Mouse (Mus musculus) cerebellum, adult 11 months (tissue): ENCODE results near the gene Ankrd63.

ENCODE experiments used
- DNase-seq: peaks from one replicate; pipeline ENCODE4 v3.0.0; 2022

The Ankrd63 gene

GRCm38 (mm10) chr2:118725511-118725910, 21.7 kb upstream of the Ankrd63 start:
- no peak for DNase-seq

GRCm38 (mm10) chr2:118723693-118724486, 20.1 kb upstream of the Ankrd63 start:
- no peak for DNase-seq

DNA sequence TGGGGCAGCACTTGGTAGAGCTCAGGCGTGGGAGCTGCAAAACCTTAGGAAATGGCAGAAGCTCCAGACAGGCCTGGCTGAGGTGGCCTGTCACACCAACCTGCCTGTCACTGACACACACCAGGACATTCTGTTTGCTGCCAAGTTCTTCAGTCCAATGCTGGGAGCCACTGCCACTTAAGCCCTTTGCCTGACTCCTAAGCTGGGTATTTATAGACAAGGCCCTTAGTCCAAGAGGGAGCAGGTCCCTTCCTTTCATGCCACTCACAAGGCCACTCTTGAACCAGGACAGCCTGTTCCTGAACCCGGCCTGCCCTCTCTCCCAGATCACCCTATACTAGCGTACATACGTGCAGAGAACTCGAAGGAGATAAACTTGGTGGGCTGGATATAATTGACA, 12.9 kb upstream of the Ankrd63 start:
- no peak for DNase-seq

- DNase-seq: no peak
These were observed 10.5 kb upstream of the Ankrd63 start for GRCm38 (mm10) chr2:118714230-118714629.

DNA sequence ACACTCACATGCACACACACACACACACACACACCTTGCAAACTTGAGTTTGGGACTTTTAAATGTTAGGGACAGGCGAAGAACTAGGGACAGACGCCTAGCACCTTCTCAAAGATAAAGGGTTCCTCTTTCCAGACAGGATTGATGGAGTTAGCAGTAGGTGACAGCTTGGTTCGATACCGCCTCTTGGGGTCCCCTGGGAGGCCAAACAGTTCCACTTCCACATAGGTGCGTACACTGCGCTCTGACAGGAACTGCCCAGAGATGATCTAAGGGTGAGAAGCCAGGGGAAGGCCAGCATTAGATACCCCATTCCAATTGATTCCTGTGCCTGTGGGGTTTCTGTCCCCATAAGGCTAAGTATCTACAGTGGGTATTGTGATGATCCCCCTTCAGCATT, 9.9 kb upstream of the Ankrd63 start:
- no peak for DNase-seq

DNA sequence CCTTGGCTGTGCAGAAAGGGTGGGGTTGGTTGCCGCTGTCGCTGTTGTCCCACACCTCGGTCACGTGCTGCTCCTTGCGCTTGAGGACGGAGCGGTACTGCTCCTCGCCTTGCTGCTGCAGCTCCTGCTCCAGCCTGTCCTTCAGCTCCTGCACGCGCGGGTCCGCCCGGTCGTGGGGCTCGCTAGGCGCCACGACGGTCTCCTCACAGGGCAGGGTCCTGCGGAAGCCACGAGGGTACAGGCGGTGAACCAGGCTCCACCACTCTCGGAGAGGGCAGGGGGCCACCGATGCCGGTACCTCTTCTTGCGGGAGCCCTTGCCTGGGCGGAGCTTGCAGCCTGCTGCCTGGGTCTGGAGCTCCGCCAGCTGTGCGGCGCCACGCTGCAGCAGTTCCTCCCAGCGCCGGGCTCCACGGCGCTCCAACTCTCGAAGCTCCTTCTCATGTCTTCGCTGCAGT, 7.3 kb upstream of the Ankrd63 start:
- no peak for DNase-seq

- no peak for DNase-seq
These were observed 6.0 kb upstream of the Ankrd63 start for GRCm38 (mm10) chr2:118709655-118710221.

- no peak for DNase-seq
These were observed 4.7 kb upstream of the Ankrd63 start for GRCm38 (mm10) chr2:118708472-118708871.

- DNase-seq: no peak
These were observed 2.7 kb upstream of the Ankrd63 start for GRCm38 (mm10) chr2:118706436-118706835.

DNA sequence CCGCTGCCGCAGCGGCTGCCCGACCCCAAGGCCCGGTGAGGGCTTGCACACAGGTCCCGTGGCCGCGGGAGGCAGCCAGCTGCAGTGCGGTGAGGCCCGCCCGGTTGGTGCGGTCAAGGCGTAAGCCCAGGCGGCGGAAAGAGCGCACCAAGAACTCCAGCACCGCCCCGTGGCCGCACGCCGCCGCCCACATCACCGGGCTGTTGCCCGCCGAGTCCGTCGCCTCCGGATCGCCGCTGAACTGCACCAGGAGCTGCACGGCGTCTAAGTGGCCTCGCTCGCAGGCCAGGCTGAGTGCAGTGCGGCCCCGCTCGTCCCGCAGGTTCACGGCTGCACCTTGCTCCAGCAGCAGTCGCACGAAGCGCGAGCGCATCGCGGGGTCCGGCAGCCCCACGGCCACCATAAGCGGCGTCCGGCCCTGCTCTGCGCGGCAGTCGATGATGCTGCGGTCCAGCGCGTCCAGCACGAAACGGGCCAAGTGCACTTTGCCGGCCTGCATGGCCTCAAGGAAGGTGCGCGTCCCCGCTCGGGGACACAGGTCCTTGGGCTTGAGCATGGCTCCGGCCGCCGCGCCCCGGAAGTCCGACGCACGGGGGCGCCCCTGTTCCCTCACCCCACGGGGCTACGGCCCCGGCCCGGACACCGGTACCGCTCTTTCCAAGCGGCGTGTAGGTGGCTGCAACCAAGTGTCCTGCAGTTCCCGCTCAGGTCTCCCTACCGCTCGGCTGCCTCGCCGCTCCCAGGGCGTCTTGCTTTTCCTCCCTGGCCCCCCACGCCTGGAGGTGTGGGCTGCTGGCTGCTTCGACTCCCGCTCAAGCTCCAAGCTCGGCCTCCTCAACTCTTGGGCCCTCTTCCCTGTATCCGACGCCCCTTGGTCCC, 641 bp downstream of the Ankrd63 start:
- no peak for DNase-seq

DNA sequence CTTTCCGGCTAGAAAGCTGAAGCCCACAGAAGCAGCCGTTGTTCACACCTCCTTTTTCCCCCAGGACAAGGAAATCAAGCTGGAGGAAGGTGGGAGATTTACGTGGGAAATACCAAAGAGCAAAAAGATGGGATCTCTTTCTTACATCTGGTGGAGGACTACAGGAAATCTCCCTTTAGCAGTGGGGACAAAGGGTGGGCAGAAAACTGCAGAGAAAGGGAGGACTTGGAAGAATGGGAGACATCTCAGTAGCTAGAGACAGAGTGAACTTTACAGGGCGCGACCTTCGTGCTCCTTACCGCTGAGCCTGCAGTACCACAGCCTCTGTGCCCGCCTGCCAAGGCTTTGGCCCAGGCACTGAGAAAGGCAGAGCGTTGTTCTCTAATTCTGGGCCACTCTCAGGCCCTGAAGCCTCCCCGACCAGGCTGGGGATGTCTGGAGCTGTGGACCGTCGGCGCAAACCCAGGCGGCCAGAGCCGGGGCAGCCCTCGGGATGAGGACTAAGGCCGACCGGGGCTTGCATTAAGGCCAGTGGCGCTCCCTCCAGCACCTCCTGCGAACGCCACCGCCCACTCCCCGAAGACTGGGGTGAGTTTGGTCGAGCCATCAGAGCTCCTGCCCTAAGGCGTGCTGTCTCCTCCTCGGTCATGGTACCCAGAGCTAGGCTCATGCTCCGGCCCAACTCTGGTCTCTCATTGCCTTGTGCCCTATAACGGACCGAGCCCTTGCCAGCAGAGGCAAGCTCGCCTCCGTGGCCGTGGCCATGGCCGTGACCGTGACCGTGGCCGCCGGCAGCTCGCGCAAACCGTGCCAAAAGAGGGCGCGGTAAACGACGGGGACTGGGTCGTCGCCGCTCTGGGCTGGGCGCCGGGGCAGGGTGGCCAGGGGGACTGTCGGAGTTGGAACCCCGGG, 1.5 kb downstream of the Ankrd63 start:
- DNase-seq: no peak

DNA sequence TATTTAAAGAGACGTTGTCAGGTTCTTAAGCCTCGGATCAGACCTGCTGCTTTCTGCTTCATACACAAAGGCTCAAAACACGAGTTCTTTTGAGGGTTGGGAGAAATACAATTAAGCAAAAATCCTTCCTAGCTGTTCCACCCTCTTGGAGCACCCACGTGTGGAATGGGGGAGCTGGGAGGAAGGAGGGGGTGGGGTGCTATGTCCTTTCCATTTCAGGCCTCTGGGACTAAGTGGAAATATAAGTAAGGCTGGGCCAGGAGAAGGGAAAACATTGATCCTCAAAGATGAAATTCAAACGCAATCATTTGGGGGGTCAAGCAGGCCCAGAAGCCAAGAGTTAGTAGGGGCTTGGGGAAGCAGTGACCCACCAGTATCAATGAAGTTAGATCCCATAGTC, 2.6 kb downstream of the Ankrd63 start:
- no peak for DNase-seq

- DNase-seq: peak; percentile 57
These were observed 3.3 kb downstream of the Ankrd63 start for GRCm38 (mm10) chr2:118700179-118701062.

- no peak for DNase-seq
These were observed 5.8 kb downstream of the Ankrd63 start for GRCm38 (mm10) chr2:118697955-118698354.

DNA sequence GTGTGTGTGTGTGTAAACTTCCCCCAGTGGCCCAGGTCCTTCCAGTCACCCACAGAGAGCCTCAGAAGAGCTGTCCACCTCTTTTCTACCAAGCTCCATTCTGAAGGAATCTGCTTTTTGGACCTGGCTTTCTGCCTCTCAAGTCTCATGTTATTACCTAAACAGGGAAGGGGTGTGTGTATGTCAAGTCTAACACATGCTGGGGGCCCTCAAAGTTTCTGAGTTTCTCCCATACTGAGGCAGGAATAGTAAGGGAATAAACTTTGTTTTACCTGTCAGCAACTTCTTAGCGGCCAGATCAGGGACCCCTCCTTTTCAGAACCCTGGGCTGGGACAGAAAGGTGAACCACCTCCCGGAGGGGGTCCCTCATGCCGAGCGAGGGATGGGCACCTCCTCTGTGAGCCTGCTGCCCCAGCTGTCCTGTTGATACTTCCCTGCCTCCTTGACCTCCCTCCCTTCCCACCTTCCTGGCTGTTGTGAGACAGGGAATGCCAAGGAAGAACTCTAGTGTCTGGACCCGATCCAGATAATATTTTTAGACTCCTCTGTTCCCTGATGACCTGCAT, 6.4 kb downstream of the Ankrd63 start:
- no peak for DNase-seq

DNA sequence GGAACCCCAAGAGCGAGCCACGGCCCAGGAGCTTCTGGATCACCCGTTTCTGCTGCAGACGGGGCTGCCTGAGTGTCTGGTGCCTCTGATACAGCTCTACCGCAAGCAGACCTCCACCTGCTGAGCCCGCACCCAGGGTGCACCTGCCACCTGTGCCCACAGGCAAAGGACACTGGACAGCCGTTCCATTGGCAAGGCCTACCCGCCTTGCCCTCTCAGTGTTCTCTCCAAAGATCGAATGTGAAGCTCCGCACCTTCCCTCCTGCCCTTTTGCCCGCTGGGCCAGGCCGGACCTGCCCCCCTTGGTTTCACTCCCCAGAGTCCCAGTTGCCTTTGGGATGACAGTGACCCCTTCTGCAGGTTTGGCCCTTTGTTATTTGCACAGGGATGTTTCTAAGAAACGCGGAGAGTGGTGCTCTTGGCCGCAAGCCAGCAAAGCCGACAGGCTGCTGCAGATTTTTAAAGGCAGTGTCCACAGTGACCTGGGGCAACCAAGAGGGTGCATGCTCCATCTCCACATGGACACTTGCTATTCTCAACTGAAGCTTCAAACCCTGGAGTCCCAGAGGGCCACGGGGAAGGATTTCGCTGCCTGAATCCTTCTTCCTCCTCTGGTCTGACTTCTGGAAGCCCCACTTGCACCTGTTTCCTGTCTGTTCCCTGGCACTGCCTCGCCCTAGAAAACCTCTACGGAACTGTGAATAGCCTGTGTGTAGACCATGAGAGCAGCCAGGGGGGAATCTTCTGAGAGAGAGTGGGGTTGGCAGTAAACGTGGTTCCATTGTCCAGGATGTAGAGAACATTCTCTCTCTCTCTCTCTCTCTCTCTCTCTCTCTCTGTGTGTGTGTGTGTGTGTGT, 7.1 kb downstream of the Ankrd63 start:
- DNase-seq: no peak

DNA sequence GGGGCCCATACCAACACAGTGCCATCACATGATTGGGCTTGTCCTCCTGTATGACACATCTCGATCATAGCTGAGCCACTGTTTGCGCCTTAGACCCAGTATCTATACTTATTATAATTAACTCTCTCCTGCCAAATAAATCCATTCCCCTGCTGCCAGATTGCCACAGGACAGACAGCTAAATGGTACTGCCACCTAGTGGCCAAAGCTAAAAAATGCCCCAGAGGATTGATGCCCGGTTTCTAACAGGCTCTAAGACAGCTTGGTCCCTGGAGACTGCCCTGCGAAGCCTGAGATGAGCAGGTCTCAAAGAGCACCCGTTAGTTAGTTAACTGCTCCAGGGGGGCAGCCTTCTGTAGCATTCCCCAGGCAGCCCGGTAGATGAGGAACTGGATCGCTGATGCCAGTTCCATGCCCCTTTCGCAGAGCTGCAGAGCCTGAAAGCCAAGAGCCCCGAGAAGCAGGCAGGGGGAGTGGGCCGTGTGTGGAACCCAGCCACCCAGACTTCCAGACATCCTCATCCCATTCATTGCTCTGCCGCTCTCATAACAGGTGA, 8.0 kb downstream of the Ankrd63 start:
- DNase-seq: peak; percentile 44

DNA sequence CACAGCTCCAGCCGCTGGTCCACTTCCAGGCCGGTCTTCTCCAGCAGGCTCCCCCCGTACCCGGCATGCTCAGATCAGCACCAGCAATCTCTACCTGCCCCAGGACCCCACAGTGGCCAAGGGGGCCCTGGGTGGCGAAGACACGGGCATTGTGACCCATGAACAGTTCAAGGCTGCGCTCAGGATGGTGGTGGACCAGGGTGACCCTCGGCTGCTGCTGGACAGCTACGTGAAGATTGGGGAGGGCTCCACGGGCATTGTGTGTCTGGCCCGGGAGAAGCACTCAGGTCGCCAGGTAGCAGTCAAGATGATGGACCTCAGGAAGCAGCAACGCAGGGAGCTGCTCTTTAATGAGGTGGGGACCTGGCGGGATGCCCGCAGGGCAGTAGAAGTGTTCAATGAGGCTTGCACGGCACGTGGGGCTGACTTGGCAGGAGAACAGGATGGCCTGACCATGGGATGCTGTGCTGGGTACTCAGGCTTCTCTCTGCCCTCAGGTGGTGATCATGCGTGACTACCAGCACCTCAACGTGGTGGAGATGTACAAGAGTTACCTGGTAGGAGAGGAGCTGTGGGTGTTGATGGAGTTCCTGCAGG, 10.3 kb downstream of the Ankrd63 start:
- DNase-seq: no peak

DNA sequence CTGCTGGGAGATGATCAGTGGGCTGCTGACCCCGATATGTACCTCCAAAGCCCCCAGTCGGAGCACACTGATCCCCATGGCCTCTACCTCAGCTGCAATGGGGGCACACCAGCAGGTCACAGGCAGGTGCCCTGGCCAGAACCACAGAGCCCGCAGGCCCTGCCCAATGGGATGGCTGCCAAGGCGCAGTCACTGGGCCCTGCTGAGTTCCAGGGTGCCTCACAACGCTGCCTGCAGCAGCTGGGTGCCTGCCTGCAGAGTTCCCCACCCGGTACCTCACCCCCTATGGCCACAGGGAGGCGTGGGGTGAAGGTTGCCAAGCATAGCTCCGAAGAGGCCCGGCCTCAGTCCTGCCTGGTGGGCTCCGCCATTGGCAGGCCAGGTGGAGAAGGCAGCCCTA, 13.9 kb downstream of the Ankrd63 start:
- DNase-seq: no peak
